19 mouse cellular contexts compared by ENCODE assay signal in genomic region chr1:35478262-35478661, GRCm38 (mm10).
DNase-seq lines count a peak whose midpoint lies in the region; ATAC-seq and TF ChIP-seq lines count a peak whose summit lies in the region.
"Had no signal": no experiment of that assay in that cellular context is flagged by ENCODE, and none has a peak within 500 bp of the region (broad histone marks: within the 10 kb centered on the region; RNA-seq: fewer than 3 reads in every experiment).

No protein-coding gene starts in this region.

- peak; percentile 47 for TF ChIP-seq CTCF in intestine, postnatal 0 days (IDR thresholded peaks at IDR 0.05; ENCODE audit: low read depth)
- peak; percentile 32; the same call in 1 of the 2 replicates for TF ChIP-seq CTCF in embryonic fibroblast, embryonic 13.5 days (IDR thresholded peaks at IDR 0.05; ENCODE audit: borderline replicate concordance, insufficient read depth, low read length)

- no peaks in the 10 kb centered on the region for H3K36me3 ChIP-seq in intestine, postnatal 0 days (ENCODE audit: control insufficient read depth, insufficient read depth)
- no peaks in the 10 kb centered on the region for H3K36me3 ChIP-seq in intestine, embryonic 16.5 days (ENCODE audit: control insufficient read depth, insufficient read depth, low read length)
- no peaks in the 10 kb centered on the region for H3K36me3 ChIP-seq in midbrain, embryonic 11.5 days (ENCODE audit: control insufficient read depth, insufficient read depth, low read length)
- 0 out of 2 replicates have a peak, but pooled peaks cover 3% of the 10 kb centered on the region for H3K36me3 ChIP-seq in midbrain, embryonic 13.5 days
- H3K36me3 ChIP-seq: embryonic facial prominence, embryonic 15.5 days; forebrain, embryonic 15.5 days; heart, embryonic 15.5 days; hindbrain, embryonic 12.5 days had no signal

- H3K27ac ChIP-seq in intestine, postnatal 0 days (ENCODE audit: low read depth, low read length), result no peak overlapping the region
- H3K27ac ChIP-seq in intestine, embryonic 16.5 days (ENCODE audit: low read length), result no peak overlapping the region
- no peak overlapping the region for H3K27ac ChIP-seq in midbrain, embryonic 11.5 days (ENCODE audit: low read depth, low read length)
- no peak overlapping the region for H3K27ac ChIP-seq in midbrain, embryonic 13.5 days
- no peak overlapping the region for H3K27ac ChIP-seq in embryonic fibroblast, embryonic 13.5 days (ENCODE audit: insufficient read depth, low read length)
- H3K27ac ChIP-seq: embryonic facial prominence, embryonic 15.5 days; forebrain, embryonic 15.5 days; heart, embryonic 15.5 days; hindbrain, embryonic 12.5 days had no signal

- WGBS in intestine, postnatal 0 days, result 77% methylated on average over 1 of the region's 1 CpGs
- 92% methylated on average over 1 of the region's 1 CpGs for WGBS in intestine, embryonic 16.5 days
- 86% methylated on average over 1 of the region's 1 CpGs for WGBS in midbrain, embryonic 11.5 days
- 88% methylated on average over 1 of the region's 1 CpGs for WGBS in midbrain, embryonic 13.5 days

- H3K9ac ChIP-seq in intestine, postnatal 0 days (ENCODE audit: low read depth, low read length), result no peak overlapping the region
- no peak overlapping the region for H3K9ac ChIP-seq in intestine, embryonic 16.5 days (ENCODE audit: low read depth, low read length)
- H3K9ac ChIP-seq in midbrain, embryonic 11.5 days (ENCODE audit: low read length), result no peak overlapping the region
- no peak overlapping the region for H3K9ac ChIP-seq in midbrain, embryonic 13.5 days (replicated peaks)
- H3K9ac ChIP-seq: embryonic facial prominence, embryonic 15.5 days; forebrain, embryonic 15.5 days; heart, embryonic 15.5 days; hindbrain, embryonic 12.5 days had no signal

- H3K4me2 ChIP-seq in intestine, postnatal 0 days (replicated peaks; ENCODE audit: low read depth), result no peak overlapping the region
- H3K4me2 ChIP-seq in intestine, embryonic 16.5 days (ENCODE audit: low read depth, low read length), result no peak overlapping the region
- H3K4me2 ChIP-seq in midbrain, embryonic 11.5 days, result no peak overlapping the region
- H3K4me2 ChIP-seq in midbrain, embryonic 13.5 days (replicated peaks), result no peak overlapping the region
- H3K4me2 ChIP-seq: embryonic facial prominence, embryonic 15.5 days; forebrain, embryonic 15.5 days; heart, embryonic 15.5 days; hindbrain, embryonic 12.5 days had no signal

- no peak for TF ChIP-seq POLR2A in embryonic fibroblast, embryonic 13.5 days (IDR thresholded peaks at IDR 0.05; ENCODE audit: low read depth, low read length)

- no peaks in the 10 kb centered on the region for H3K27me3 ChIP-seq in intestine, postnatal 0 days (replicated peaks; ENCODE audit: control insufficient read depth, insufficient read depth, low read length)
- H3K27me3 ChIP-seq in intestine, embryonic 16.5 days (replicated peaks; ENCODE audit: control insufficient read depth, insufficient read depth, low read length), result no peaks in the 10 kb centered on the region
- no peaks in the 10 kb centered on the region for H3K27me3 ChIP-seq in midbrain, embryonic 11.5 days (ENCODE audit: control insufficient read depth, insufficient read depth, low read length)
- H3K27me3 ChIP-seq in midbrain, embryonic 13.5 days, result no peaks in the 10 kb centered on the region
- H3K27me3 ChIP-seq: embryonic facial prominence, embryonic 15.5 days; forebrain, embryonic 15.5 days; heart, embryonic 15.5 days; hindbrain, embryonic 12.5 days had no signal

- H3K4me3 ChIP-seq in intestine, postnatal 0 days (ENCODE audit: low read depth, low read length), result no peak overlapping the region
- H3K4me3 ChIP-seq in intestine, embryonic 16.5 days (ENCODE audit: low read length), result no peak overlapping the region
- H3K4me3 ChIP-seq in midbrain, embryonic 11.5 days (ENCODE audit: low read depth, low read length), result no peak overlapping the region
- H3K4me3 ChIP-seq in midbrain, embryonic 13.5 days (replicated peaks), result no peak overlapping the region
- no peak overlapping the region for H3K4me3 ChIP-seq in embryonic fibroblast, embryonic 13.5 days (ENCODE audit: insufficient read depth, low read length)
- H3K4me3 ChIP-seq: embryonic facial prominence, embryonic 15.5 days; forebrain, embryonic 15.5 days; heart, embryonic 15.5 days; hindbrain, embryonic 12.5 days had no signal

- ATAC-seq in intestine, postnatal 0 days, result no peak
- ATAC-seq in intestine, embryonic 16.5 days, result no peak
- ATAC-seq in midbrain, embryonic 11.5 days (ENCODE audit: low FRiP score), result 0 out of 2 replicates have a peak, but pooled peaks have one; percentile 33
- ATAC-seq in midbrain, embryonic 13.5 days, result no peak
- ATAC-seq: forebrain, embryonic 15.5 days; midbrain, embryonic 16.5 days had no signal

- peaks cover 12% of the 10 kb centered on the region for H3K9me3 ChIP-seq in intestine, postnatal 0 days (ENCODE audit: control insufficient read depth)
- peaks cover 7% of the 10 kb centered on the region; the same call in 1 of the 2 replicates for H3K9me3 ChIP-seq in intestine, embryonic 16.5 days (ENCODE audit: control insufficient read depth, low read length)
- H3K9me3 ChIP-seq in midbrain, embryonic 11.5 days (ENCODE audit: control insufficient read depth, low read length), result peaks cover 5% of the 10 kb centered on the region
- H3K9me3 ChIP-seq in midbrain, embryonic 13.5 days, result peaks cover 16% of the 10 kb centered on the region
- H3K9me3 ChIP-seq: heart, embryonic 15.5 days had no signal

- DNase-seq in midbrain, embryonic 11.5 days (ENCODE audit: low spot score, missing footprints), result no peak
- peak; percentile 36 for DNase-seq in ES-CJ7 (ENCODE audit: low read depth, low spot score)
- no peak for DNase-seq in adipocyte (ENCODE audit: low spot score)
- DNase-seq in adrenal gland, adult 18-20 months (ENCODE audit: low spot score in 2 of 2), result no peak
- DNase-seq: adrenal gland, adult 2 months; cerebellum, postnatal 25 days; gastrocnemius, postnatal 36 days; kidney, adult 9 months; layer of hippocampus, adult 9-11 months; lung, postnatal 36 days had no signal

- H3K4me1 ChIP-seq in intestine, postnatal 0 days (replicated peaks; ENCODE audit: control insufficient read depth, insufficient read depth, low read length), result no peaks in the 10 kb centered on the region
- H3K4me1 ChIP-seq in intestine, embryonic 16.5 days (ENCODE audit: control insufficient read depth, insufficient read depth, low read length), result no peaks in the 10 kb centered on the region
- no peaks in the 10 kb centered on the region for H3K4me1 ChIP-seq in midbrain, embryonic 11.5 days (ENCODE audit: control insufficient read depth, insufficient read depth, low read length)
- H3K4me1 ChIP-seq in midbrain, embryonic 13.5 days (replicated peaks), result no peaks in the 10 kb centered on the region
- H3K4me1 ChIP-seq in embryonic fibroblast, embryonic 13.5 days (ENCODE audit: control insufficient read depth, insufficient read depth, low read length), result no peaks in the 10 kb centered on the region
- H3K4me1 ChIP-seq: embryonic facial prominence, embryonic 15.5 days; forebrain, embryonic 15.5 days; heart, embryonic 15.5 days; hindbrain, embryonic 12.5 days had no signal
